8 mouse cellular contexts compared by ENCODE assay signal in genomic region chr5:122529316-122529715, GRCm38 (mm10). TPM values are rescaled to one million over a fixed set of nuclear protein-coding genes. Genes with fewer than 3 reads are reported as not detected.
DNase-seq lines count a peak whose midpoint lies in the region; ATAC-seq and TF ChIP-seq lines count a peak whose summit lies in the region.

No protein-coding gene starts in this region.

- no peaks in the 10 kb centered on the region for H3K9me3 ChIP-seq in embryonic facial prominence, embryonic 10.5 days
- no peaks in the 10 kb centered on the region for H3K9me3 ChIP-seq in heart, embryonic 16.5 days (replicated peaks; ENCODE audit: control insufficient read depth, low read length)

- peaks cover 15% of the 10 kb centered on the region for H3K36me3 ChIP-seq in embryonic facial prominence, embryonic 10.5 days (replicated peaks)
- H3K36me3 ChIP-seq in heart, embryonic 16.5 days (ENCODE audit: control insufficient read depth, insufficient read depth): no peaks in the 10 kb centered on the region

- H3K4me2 ChIP-seq in heart, embryonic 16.5 days (ENCODE audit: low read depth, low read length): no peak overlapping the region

- H3K4me1 ChIP-seq in embryonic facial prominence, embryonic 10.5 days: peaks cover 55% of the 10 kb centered on the region
- H3K4me1 ChIP-seq in heart, embryonic 16.5 days (ENCODE audit: control insufficient read depth, insufficient read depth, low read length): peaks cover 68% of the 10 kb centered on the region

- H3K4me3 ChIP-seq in layer of hippocampus, adult 2 months: no peak overlapping the region
- no peak overlapping the region for H3K4me3 ChIP-seq in embryonic facial prominence, embryonic 10.5 days
- H3K4me3 ChIP-seq in heart, embryonic 16.5 days (ENCODE audit: low read length): no peak overlapping the region

- ATAC-seq in heart, embryonic 16.5 days (replicated peaks; ENCODE audit: extremely low read depth, insufficient read depth, low FRiP score): peak; percentile 30; the same call in 1 of the 2 replicates

- DNase-seq in layer of hippocampus, adult 2 months (ENCODE audit: low spot score in 2 of 2): no peak
- no peak for DNase-seq in layer of hippocampus, adult 9-10 months (ENCODE audit: low spot score)
- DNase-seq in embryonic facial prominence, embryonic 10.5 days (ENCODE audit: low spot score): peak; percentile 21
- peak; percentile 61 to 77 for DNase-seq in kidney, postnatal 4 days
- peak; percentile 46 for DNase-seq in right cerebral cortex, postnatal 25 days
- no peak for DNase-seq in B cell, adult 2 months
- DNase-seq in spleen, postnatal 36 days (ENCODE audit: low spot score in 2 of 2): no peak

- H3K27me3 ChIP-seq in embryonic facial prominence, embryonic 10.5 days (replicated peaks; ENCODE audit: low read depth, poor library complexity, severe bottlenecking): no peaks in the 10 kb centered on the region
- H3K27me3 ChIP-seq in heart, embryonic 16.5 days (ENCODE audit: control insufficient read depth, insufficient read depth, low read length): no peaks in the 10 kb centered on the region

- H3K27ac ChIP-seq in layer of hippocampus, adult 2 months: peak overlapping the region; percentile 73
- H3K27ac ChIP-seq in embryonic facial prominence, embryonic 10.5 days (replicated peaks): peak overlapping the region; percentile 84
- peak overlapping the region; percentile 84 for H3K27ac ChIP-seq in heart, embryonic 16.5 days (ENCODE audit: low read length)

- WGBS in embryonic facial prominence, embryonic 10.5 days: 69% methylated on average over 3 of the region's 3 CpGs
- 21% methylated on average over 3 of the region's 3 CpGs for WGBS in heart, embryonic 16.5 days

- TF ChIP-seq CTCF in layer of hippocampus, adult 2 months (conservative IDR thresholded peaks at IDR 0.05): no peak

- peak overlapping the region; percentile 53 for H3K9ac ChIP-seq in heart, embryonic 16.5 days (ENCODE audit: low read length)

RNA-seq across cellular contexts. Expression of gene Atp2a2, which starts 27.3 kb away (rescaled TPM):
- total RNA-seq in layer of hippocampus, adult 2 months (2021): 100 to 1,000 TPM; 588 to 630 TPM
- 35.3 and 38.1 TPM in 2 replicates for polyA plus RNA-seq in embryonic facial prominence, embryonic 10.5 days (2016; fragmentation: Nextera tagmentation; extraction: Ambion mirVana)
- polyA plus RNA-seq in heart, embryonic 16.5 days (2015; fragmentation: Nextera tagmentation; extraction: Ambion mirVana): 306 and 316 TPM in 2 replicates

Comparison
In these comparisons a context has a peak if more than half of its experiments do, and no peak if none do; other contexts are left out.
1. DNase-seq: peak in embryonic facial prominence, embryonic 10.5 days (single experiment), kidney, postnatal 4 days (2 of 2) and right cerebral cortex, postnatal 25 days (single experiment); none in layer of hippocampus, adult 2 months (0 of 2), layer of hippocampus, adult 9-10 months (single experiment), B cell, adult 2 months (0 of 2) and spleen, postnatal 36 days (0 of 2).
2. Peak in every context shown above with its lines, with median percentiles within 50 percentile points of each other: H3K27ac ChIP-seq.